Mouse (Mus musculus): ENCODE data around the gene Fbln1. TPM values are rescaled to one million over a fixed set of nuclear protein-coding genes. Genes with fewer than 3 reads are reported as not detected.

Fbln1 gene
- polyA plus RNA-seq (2014; fragmentation: Nextera tagmentation; extraction: Ambion mirVana), result 286 and 310 TPM in 2 replicates

GRCm38 (mm10) chr15:85205792-85206702, at the start of gene Fbln1:
Fbln1 (plus strand) TSS chr15:85205949.
- Histone ChIP-seq H3K9me3 (ENCODE audit: control insufficient read depth, low read depth, low read length) (no peaks in the 10 kb centered on the region), H3K36me3 (ENCODE audit: control insufficient read depth, insufficient read depth, low read length) (no peaks in the 10 kb centered on the region; the same call in 1 of the 2 replicates), H3K4me3 (ENCODE audit: low read depth, low read length) (peak within 1 kb of the TSS; percentile 73), H3K27me3 (ENCODE audit: control insufficient read depth, insufficient read depth, low read length) (no peaks in the 10 kb centered on the region), H3K9ac (replicated peaks; ENCODE audit: low read depth, low read length) (peak within 1 kb of the TSS; percentile 92), H3K4me2 (replicated peaks; ENCODE audit: low read depth, low read length) (peak within 1 kb of the TSS; percentile 58), H3K4me1 (ENCODE audit: control insufficient read depth, insufficient read depth, low read length) (peaks cover 37% of the 10 kb centered on the region), H3K27ac (ENCODE audit: low read length) (peak within 1 kb of the TSS; percentile 95)
- WGBS, result under 1% methylated on average over 42 of the region's 64 CpGs
- peak; percentile 84 for ATAC-seq (ENCODE audit: insufficient number of reproducible peaks, insufficient read depth, low FRiP score, low read depth)

DNA sequence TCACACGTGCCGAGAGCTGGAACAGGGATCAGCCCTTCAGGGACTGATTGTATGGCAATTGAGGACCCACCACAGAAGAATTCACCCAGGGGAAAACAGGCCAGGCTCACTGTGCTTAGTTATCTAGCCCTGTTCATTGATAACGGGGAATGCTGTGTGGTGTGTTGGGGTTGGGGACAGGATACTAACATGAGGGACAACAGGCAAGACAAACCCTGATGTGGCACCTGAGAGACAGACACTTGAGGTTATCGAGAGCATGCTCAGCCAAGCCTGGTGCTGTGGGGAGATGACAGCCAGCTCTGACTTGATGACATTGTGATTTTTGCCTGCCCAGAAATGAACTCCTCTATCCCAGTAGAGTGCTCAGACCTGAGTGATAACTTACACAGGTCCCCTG, 49.6 kb upstream of the Fbln1 start:
- Histone ChIP-seq H3K36me3 (ENCODE audit: control insufficient read depth, insufficient read depth, low read length) (no peaks in the 10 kb centered on the region), H3K9ac (replicated peaks; ENCODE audit: low read depth, low read length) (no peak overlapping the region), H3K9me3 (ENCODE audit: control insufficient read depth, low read depth, low read length) (no peaks in the 10 kb centered on the region), H3K4me3 (ENCODE audit: low read depth, low read length) (no peak overlapping the region), H3K4me2 (replicated peaks; ENCODE audit: low read depth, low read length) (no peak overlapping the region), H3K27me3 (ENCODE audit: control insufficient read depth, insufficient read depth, low read length) (no peaks in the 10 kb centered on the region), H3K4me1 (ENCODE audit: control insufficient read depth, insufficient read depth, low read length) (no peaks in the 10 kb centered on the region), H3K27ac (ENCODE audit: low read length) (no peak overlapping the region)
- ATAC-seq (ENCODE audit: insufficient number of reproducible peaks, insufficient read depth, low FRiP score, low read depth), result no peak
- WGBS, result 65% methylated on average over 4 of the region's 4 CpGs

GRCm38 (mm10) chr15:85161416-85161815, 44.3 kb upstream of the Fbln1 start:
- Histone ChIP-seq H3K4me3 (ENCODE audit: low read depth, low read length) (no peak overlapping the region), H3K36me3 (ENCODE audit: control insufficient read depth, insufficient read depth, low read length) (no peaks in the 10 kb centered on the region), H3K27me3 (ENCODE audit: control insufficient read depth, insufficient read depth, low read length) (no peaks in the 10 kb centered on the region), H3K9me3 (ENCODE audit: control insufficient read depth, low read depth, low read length) (no peaks in the 10 kb centered on the region), H3K4me1 (ENCODE audit: control insufficient read depth, insufficient read depth, low read length) (peaks cover 14% of the 10 kb centered on the region), H3K4me2 (replicated peaks; ENCODE audit: low read depth, low read length) (no peak overlapping the region), H3K27ac (ENCODE audit: low read length) (no peak overlapping the region), H3K9ac (replicated peaks; ENCODE audit: low read depth, low read length) (no peak overlapping the region)
- ATAC-seq (ENCODE audit: insufficient number of reproducible peaks, insufficient read depth, low FRiP score, low read depth), result no peak

DNA sequence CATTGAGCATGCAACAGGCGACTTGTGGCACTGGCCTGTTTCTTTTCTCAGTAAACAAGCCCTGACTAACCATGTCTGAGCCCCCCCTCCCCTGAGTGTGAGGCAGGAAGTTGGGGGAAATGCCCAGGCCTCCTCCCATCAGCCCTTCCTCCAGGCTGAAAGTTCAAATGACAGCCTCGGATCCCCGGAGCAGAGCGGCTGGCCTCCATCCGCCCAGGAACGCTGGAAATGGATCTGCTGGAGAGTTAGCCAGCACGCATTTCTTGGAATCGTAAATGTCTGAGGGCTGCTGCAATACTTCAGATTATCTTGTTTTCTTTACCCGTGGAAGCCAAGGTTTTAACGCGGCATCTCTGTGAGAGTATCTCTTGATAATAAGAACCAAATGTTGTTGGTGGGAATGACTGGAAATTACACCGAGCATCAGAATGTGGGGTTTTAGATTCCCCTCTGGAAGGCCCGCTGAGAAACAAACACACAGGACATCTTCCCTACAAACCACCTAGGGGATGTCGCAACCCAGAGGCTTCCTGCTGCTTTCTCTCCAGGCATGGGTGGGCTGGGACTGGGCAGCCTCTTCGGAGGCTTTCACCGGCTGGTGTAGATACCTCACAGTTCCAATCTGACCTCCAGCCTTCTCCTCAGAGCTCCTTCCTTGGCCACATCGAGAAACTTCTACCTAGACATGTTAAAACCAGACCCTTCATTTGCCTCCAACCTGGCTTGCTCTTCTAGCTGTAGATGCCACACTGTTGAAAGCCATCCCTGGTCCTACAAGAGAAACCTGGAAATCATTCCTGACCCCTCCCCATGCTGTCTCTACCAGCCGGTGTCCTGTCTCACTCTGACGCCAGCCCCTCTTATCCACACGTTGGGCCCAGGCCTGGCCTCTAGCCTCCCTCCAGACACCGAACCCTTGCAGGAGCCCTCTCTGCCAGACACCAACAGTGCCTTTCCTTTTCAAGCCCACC, 42.8 kb upstream of the Fbln1 start:
- Histone ChIP-seq H3K4me2 (replicated peaks; ENCODE audit: low read depth, low read length) (no peak overlapping the region), H3K9me3 (ENCODE audit: control insufficient read depth, low read depth, low read length) (no peaks in the 10 kb centered on the region), H3K27ac (ENCODE audit: low read length) (peak overlapping the region; percentile 80), H3K4me3 (ENCODE audit: low read depth, low read length) (no peak overlapping the region), H3K36me3 (ENCODE audit: control insufficient read depth, insufficient read depth, low read length) (no peaks in the 10 kb centered on the region), H3K9ac (replicated peaks; ENCODE audit: low read depth, low read length) (no peak overlapping the region), H3K27me3 (ENCODE audit: control insufficient read depth, insufficient read depth, low read length) (no peaks in the 10 kb centered on the region), H3K4me1 (ENCODE audit: control insufficient read depth, insufficient read depth, low read length) (peaks cover 23% of the 10 kb centered on the region)
- WGBS, result 38% methylated on average over 21 of the region's 21 CpGs
- peak; percentile 59; the same call in 1 of the 2 replicates for ATAC-seq (ENCODE audit: insufficient number of reproducible peaks, insufficient read depth, low FRiP score, low read depth)

DNA sequence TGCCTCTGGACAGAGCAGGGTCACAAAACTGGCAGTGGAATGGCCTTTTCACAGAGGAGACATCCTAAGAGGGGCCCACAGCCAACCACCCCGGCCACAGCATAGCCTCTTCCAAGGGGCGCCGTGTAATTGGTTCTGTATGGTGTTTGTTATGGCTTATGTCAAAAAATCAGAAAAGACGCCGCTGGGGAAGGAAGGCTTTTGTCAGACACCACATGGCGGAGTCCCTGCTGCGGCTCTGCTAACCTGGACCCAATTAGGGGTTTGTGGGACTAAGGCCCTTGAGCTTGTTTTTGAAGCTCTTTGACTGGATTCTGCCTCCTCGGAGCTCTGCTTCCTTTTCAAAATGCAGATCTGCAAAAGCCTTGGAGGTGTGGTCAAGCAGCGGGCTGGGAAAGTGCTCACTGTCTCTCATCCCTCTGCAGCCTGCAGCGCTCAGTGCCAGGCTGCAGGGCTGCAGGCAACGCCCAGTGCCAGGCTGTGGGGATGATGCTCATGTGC, 39.3 kb upstream of the Fbln1 start:
- Histone ChIP-seq H3K9me3 (ENCODE audit: control insufficient read depth, low read depth, low read length) (no peaks in the 10 kb centered on the region), H3K36me3 (ENCODE audit: control insufficient read depth, insufficient read depth, low read length) (no peaks in the 10 kb centered on the region), H3K4me3 (ENCODE audit: low read depth, low read length) (no peak overlapping the region), H3K9ac (replicated peaks; ENCODE audit: low read depth, low read length) (no peak overlapping the region), H3K4me1 (ENCODE audit: control insufficient read depth, insufficient read depth, low read length) (peaks cover 23% of the 10 kb centered on the region), H3K27ac (ENCODE audit: low read length) (peak overlapping the region; percentile 52; the same call in 1 of the 2 replicates), H3K4me2 (replicated peaks; ENCODE audit: low read depth, low read length) (no peak overlapping the region), H3K27me3 (ENCODE audit: control insufficient read depth, insufficient read depth, low read length) (no peaks in the 10 kb centered on the region)
- WGBS, result 38% methylated on average over 11 of the region's 11 CpGs
- no peak for ATAC-seq (ENCODE audit: insufficient number of reproducible peaks, insufficient read depth, low FRiP score, low read depth)

DNA sequence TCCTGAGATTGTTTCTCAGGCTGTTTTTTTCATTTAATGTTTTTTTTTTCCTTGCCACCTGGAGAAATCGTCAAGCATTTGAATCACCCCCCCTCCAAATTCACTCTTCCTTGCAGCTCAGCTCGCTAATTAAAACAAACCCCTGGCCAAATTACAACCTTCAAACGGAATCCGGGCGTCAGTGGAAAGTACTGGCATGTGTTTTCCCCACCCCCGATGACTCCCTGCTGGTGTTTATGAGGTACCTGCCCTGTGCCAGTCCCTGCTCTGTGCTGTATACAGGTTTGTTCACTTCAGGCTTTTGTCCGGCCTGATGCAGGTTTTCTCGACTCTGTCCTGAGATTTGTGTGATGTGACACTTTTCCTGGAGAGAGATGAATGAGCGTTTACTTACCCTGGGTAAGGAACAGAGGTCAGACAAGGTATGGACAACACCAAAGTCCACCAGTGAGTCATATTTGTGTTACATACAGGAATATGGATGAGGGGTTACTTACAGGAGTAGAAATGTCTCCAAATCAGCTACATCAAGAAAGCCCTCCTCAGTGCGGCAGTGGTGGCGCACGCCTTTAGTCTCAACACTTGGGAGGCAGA, 38.6 kb upstream of the Fbln1 start:
- no peaks in the 10 kb centered on the region for H3K36me3 ChIP-seq (ENCODE audit: control insufficient read depth, insufficient read depth, low read length)
- no peak overlapping the region for H3K4me3 ChIP-seq (ENCODE audit: low read depth, low read length)
- no peak overlapping the region; the same call in 1 of the 2 replicates for H3K27ac ChIP-seq (ENCODE audit: low read length)
- WGBS, result 47% methylated on average over 12 of the region's 12 CpGs
- no peaks in the 10 kb centered on the region for H3K9me3 ChIP-seq (ENCODE audit: control insufficient read depth, low read depth, low read length)
- H3K4me2 ChIP-seq (replicated peaks; ENCODE audit: low read depth, low read length), result no peak overlapping the region
- peaks cover 23% of the 10 kb centered on the region for H3K4me1 ChIP-seq (ENCODE audit: control insufficient read depth, insufficient read depth, low read length)
- no peak for ATAC-seq (ENCODE audit: insufficient number of reproducible peaks, insufficient read depth, low FRiP score, low read depth)
- H3K27me3 ChIP-seq (ENCODE audit: control insufficient read depth, insufficient read depth, low read length), result no peaks in the 10 kb centered on the region
- no peak overlapping the region for H3K9ac ChIP-seq (replicated peaks; ENCODE audit: low read depth, low read length)

- Histone ChIP-seq H3K9ac (replicated peaks; ENCODE audit: low read depth, low read length) (no peak overlapping the region), H3K36me3 (ENCODE audit: control insufficient read depth, insufficient read depth, low read length) (no peaks in the 10 kb centered on the region), H3K9me3 (ENCODE audit: control insufficient read depth, low read depth, low read length) (no peaks in the 10 kb centered on the region), H3K27me3 (ENCODE audit: control insufficient read depth, insufficient read depth, low read length) (no peaks in the 10 kb centered on the region), H3K4me1 (ENCODE audit: control insufficient read depth, insufficient read depth, low read length) (peaks cover 7% of the 10 kb centered on the region), H3K4me3 (ENCODE audit: low read depth, low read length) (no peak overlapping the region), H3K4me2 (replicated peaks; ENCODE audit: low read depth, low read length) (no peak overlapping the region), H3K27ac (ENCODE audit: low read length) (peak overlapping the region; percentile 34; the same call in 1 of the 2 replicates)
- ATAC-seq (ENCODE audit: insufficient number of reproducible peaks, insufficient read depth, low FRiP score, low read depth), result peak; percentile 78; the same call in 1 of the 2 replicates
- 35% methylated on average over 2 of the region's 2 CpGs for WGBS
Observed at GRCm38 (mm10) chr15:85172054-85172453, 33.7 kb upstream of the Fbln1 start.

DNA sequence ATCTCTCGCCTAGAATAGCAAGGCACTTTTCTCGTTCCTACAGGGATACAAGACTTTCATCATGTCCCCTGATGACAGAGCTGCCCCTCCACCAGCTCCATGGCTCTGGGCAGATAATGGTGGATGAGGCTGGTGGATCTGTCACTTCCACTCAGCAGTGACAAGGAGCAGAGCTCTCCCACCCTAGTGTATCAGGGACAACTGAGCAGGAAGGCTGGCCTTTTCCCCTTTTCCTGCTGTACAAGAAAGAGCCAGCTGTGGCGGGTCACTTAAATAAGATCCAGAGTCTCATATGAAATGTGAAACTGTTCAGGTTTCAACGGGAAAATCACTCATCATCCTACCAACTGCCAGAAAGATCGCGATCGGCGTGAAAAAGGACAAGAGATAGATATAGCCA, 32.3 kb upstream of the Fbln1 start:
- no peak for ATAC-seq (ENCODE audit: insufficient number of reproducible peaks, insufficient read depth, low FRiP score, low read depth)
- H3K4me2 ChIP-seq (replicated peaks; ENCODE audit: low read depth, low read length), result no peak overlapping the region
- H3K4me1 ChIP-seq (ENCODE audit: control insufficient read depth, insufficient read depth, low read length), result peaks cover 10% of the 10 kb centered on the region
- H3K9me3 ChIP-seq (ENCODE audit: control insufficient read depth, low read depth, low read length), result no peaks in the 10 kb centered on the region
- no peak overlapping the region for H3K4me3 ChIP-seq (ENCODE audit: low read depth, low read length)
- peak overlapping the region; percentile 53; the same call in 1 of the 2 replicates for H3K27ac ChIP-seq (ENCODE audit: low read length)
- H3K36me3 ChIP-seq (ENCODE audit: control insufficient read depth, insufficient read depth, low read length), result no peaks in the 10 kb centered on the region
- no peak overlapping the region for H3K9ac ChIP-seq (replicated peaks; ENCODE audit: low read depth, low read length)
- 64% methylated on average over 8 of the region's 8 CpGs for WGBS
- H3K27me3 ChIP-seq (ENCODE audit: control insufficient read depth, insufficient read depth, low read length), result no peaks in the 10 kb centered on the region
